Mouse (Mus musculus): ENCODE measurements around the gene Gm20532. TPM values are rescaled to one million over a fixed set of nuclear protein-coding genes. Genes with fewer than 3 reads are reported as not detected.
A peak's percentile ranks its signal among the peaks of the same experiment; 100 is the strongest.

Gm20532 gene
- polyA plus RNA-seq, 1 experiment from 2014 or later, result not detected

DNA sequence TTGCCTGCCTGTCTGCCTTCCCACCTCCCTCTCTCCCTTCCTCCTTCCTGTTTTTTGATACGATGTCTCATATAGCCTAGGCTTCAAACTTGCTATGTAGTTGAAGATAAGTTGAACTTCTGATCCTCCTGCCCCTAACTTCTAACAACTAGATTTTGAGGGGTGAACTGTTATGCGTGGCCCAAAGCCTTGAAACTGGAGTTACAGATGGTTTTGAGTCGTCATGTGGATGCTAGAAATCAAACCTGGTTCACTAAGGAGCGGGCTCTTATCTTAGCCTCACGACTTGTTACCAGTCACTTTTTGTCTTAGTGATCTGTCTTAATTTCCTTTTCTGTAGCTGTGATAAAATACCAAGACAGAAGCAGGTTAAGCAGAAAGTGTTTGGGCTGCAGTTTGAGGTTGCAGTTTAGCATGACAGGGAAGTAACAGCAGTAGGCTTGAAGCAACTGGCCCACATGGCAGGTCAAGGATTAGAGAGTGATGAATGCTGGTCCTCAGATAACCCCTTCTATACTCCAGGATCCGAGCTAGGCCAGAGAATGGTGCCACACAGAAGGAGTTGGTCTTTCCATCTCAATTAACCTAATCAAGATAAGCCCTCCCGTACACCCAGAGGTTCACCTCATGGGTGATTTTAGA is 54.7 kb downstream of the Gm20532 start:
- no peak overlapping the region for H3K9ac ChIP-seq (ENCODE audit: low read depth, low read length)
- no peak overlapping the region for H3K27ac ChIP-seq (ENCODE audit: low read depth, low read length)
- WGBS, result 82% methylated on average over 7 of the region's 7 CpGs

GRCm38 (mm10) chr2:26643942-26644341 is 57.5 kb downstream of the Gm20532 start:
- Histone ChIP-seq H3K36me3 (ENCODE audit: control insufficient read depth, insufficient read depth, low read length) (no peaks in the 10 kb centered on the region), H3K4me2 (replicated peaks; ENCODE audit: low read depth, low read length) (no peak overlapping the region), H3K27me3 (ENCODE audit: control insufficient read depth, insufficient read depth, low read length) (no peaks in the 10 kb centered on the region), H3K4me3 (ENCODE audit: low read depth, low read length) (no peak overlapping the region), H3K27ac (ENCODE audit: low read depth, low read length) (no peak overlapping the region), H3K4me1 (replicated peaks; ENCODE audit: control insufficient read depth, insufficient read depth, low read length) (peaks cover 1% of the 10 kb centered on the region; the same call in 1 of the 2 replicates), H3K9me3 (ENCODE audit: control insufficient read depth, low read length) (no peaks in the 10 kb centered on the region), H3K9ac (ENCODE audit: low read depth, low read length) (no peak overlapping the region)
- DNase-seq (ENCODE audit: low spot score) (peak; percentile 77), ATAC-seq (ENCODE audit: low FRiP score) (no peak)
- WGBS, result 59% methylated on average over 2 of the region's 2 CpGs

More for the DNA sequence above, 54.7 kb downstream of the Gm20532 start:
- no peaks in the 10 kb centered on the region for H3K9me3 ChIP-seq (ENCODE audit: control insufficient read depth, low read length)
- no peaks in the 10 kb centered on the region for H3K27me3 ChIP-seq (ENCODE audit: control insufficient read depth, insufficient read depth, low read length)
- ATAC-seq (ENCODE audit: low FRiP score) (no peak), DNase-seq (ENCODE audit: low spot score) (no peak)
- peaks cover 4% of the 10 kb centered on the region; the same call in 1 of the 2 replicates for H3K36me3 ChIP-seq (ENCODE audit: control insufficient read depth, insufficient read depth, low read length)
- peaks cover 11% of the 10 kb centered on the region; the same call in 1 of the 2 replicates for H3K4me1 ChIP-seq (replicated peaks; ENCODE audit: control insufficient read depth, insufficient read depth, low read length)
- H3K4me2 ChIP-seq (replicated peaks; ENCODE audit: low read depth, low read length), result no peak overlapping the region
- no peak overlapping the region for H3K4me3 ChIP-seq (ENCODE audit: low read depth, low read length)

- Histone ChIP-seq H3K27ac (ENCODE audit: low read depth, low read length) (no peak overlapping the region), H3K4me3 (ENCODE audit: low read depth, low read length) (no peak overlapping the region)
- peak; percentile 95 for DNase-seq (ENCODE audit: low spot score)
These were observed 60.3 kb downstream of the Gm20532 start for GRCm38 (mm10) chr2:26646643-26647293.

GRCm38 (mm10) chr2:26654687-26655086 is 68.2 kb downstream of the Gm20532 start:
- Histone ChIP-seq H3K27ac (ENCODE audit: low read depth, low read length) (no peak overlapping the region), H3K9ac (ENCODE audit: low read depth, low read length) (no peak overlapping the region), H3K4me1 (replicated peaks; ENCODE audit: control insufficient read depth, insufficient read depth, low read length) (no peaks in the 10 kb centered on the region), H3K4me2 (replicated peaks; ENCODE audit: low read depth, low read length) (no peak overlapping the region), H3K9me3 (ENCODE audit: control insufficient read depth, low read length) (no peaks in the 10 kb centered on the region), H3K27me3 (ENCODE audit: control insufficient read depth, insufficient read depth, low read length) (no peaks in the 10 kb centered on the region), H3K36me3 (ENCODE audit: control insufficient read depth, insufficient read depth, low read length) (no peaks in the 10 kb centered on the region), H3K4me3 (ENCODE audit: low read depth, low read length) (no peak overlapping the region)
- ATAC-seq (ENCODE audit: low FRiP score) (no peak), DNase-seq (ENCODE audit: low spot score) (no peak)
- 48% methylated on average over 1 of the region's 1 CpGs for WGBS

More at GRCm38 (mm10) chr2:26646643-26647293, 60.3 kb downstream of the Gm20532 start:
- Histone ChIP-seq H3K4me1 (replicated peaks; ENCODE audit: control insufficient read depth, insufficient read depth, low read length) (no peaks in the 10 kb centered on the region), H3K9me3 (ENCODE audit: control insufficient read depth, low read length) (no peaks in the 10 kb centered on the region), H3K4me2 (replicated peaks; ENCODE audit: low read depth, low read length) (no peak overlapping the region), H3K27me3 (ENCODE audit: control insufficient read depth, insufficient read depth, low read length) (no peaks in the 10 kb centered on the region), H3K9ac (ENCODE audit: low read depth, low read length) (no peak overlapping the region), H3K36me3 (ENCODE audit: control insufficient read depth, insufficient read depth, low read length) (no peaks in the 10 kb centered on the region)
- peak; percentile 94 for ATAC-seq (ENCODE audit: low FRiP score)
- WGBS, result 34% methylated on average over 3 of the region's 3 CpGs

DNA sequence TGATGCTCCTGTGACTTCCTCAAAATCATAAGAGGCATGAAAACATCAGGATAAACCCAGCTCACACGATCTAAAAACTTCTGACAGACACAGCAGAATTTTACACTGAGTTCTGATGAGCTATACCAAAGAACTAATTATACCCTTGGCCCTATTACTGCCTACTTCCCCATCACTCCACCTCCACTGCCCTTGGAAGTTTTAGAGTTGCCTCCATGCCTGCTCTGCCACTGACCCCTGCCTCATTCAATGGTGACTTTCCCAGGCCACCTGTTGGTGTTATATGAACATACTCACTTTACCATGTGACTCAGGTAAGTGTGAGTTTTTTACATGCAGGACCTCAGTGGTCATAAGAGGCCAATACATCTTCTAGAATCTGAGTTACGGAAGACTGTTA is 71.0 kb downstream of the Gm20532 start:
- Histone ChIP-seq H3K4me1 (replicated peaks; ENCODE audit: control insufficient read depth, insufficient read depth, low read length) (no peaks in the 10 kb centered on the region), H3K9me3 (ENCODE audit: control insufficient read depth, low read length) (no peaks in the 10 kb centered on the region), H3K4me3 (ENCODE audit: low read depth, low read length) (no peak overlapping the region), H3K36me3 (ENCODE audit: control insufficient read depth, insufficient read depth, low read length) (no peaks in the 10 kb centered on the region), H3K27me3 (ENCODE audit: control insufficient read depth, insufficient read depth, low read length) (no peaks in the 10 kb centered on the region), H3K27ac (ENCODE audit: low read depth, low read length) (no peak overlapping the region), H3K4me2 (replicated peaks; ENCODE audit: low read depth, low read length) (no peak overlapping the region), H3K9ac (ENCODE audit: low read depth, low read length) (no peak overlapping the region)
- DNase-seq (ENCODE audit: low spot score), result no peak
- no peak for ATAC-seq (ENCODE audit: low FRiP score)
- WGBS, result 80% methylated on average over 2 of the region's 2 CpGs

- Histone ChIP-seq H3K27me3 (ENCODE audit: control insufficient read depth, insufficient read depth, low read length) (no peaks in the 10 kb centered on the region), H3K9ac (ENCODE audit: low read depth, low read length) (no peak overlapping the region), H3K36me3 (ENCODE audit: control insufficient read depth, insufficient read depth, low read length) (no peaks in the 10 kb centered on the region), H3K9me3 (ENCODE audit: control insufficient read depth, low read length) (no peaks in the 10 kb centered on the region), H3K27ac (ENCODE audit: low read depth, low read length) (no peak overlapping the region), H3K4me1 (replicated peaks; ENCODE audit: control insufficient read depth, insufficient read depth, low read length) (no peaks in the 10 kb centered on the region), H3K4me3 (ENCODE audit: low read depth, low read length) (peak overlapping the region; percentile 21), H3K4me2 (replicated peaks; ENCODE audit: low read depth, low read length) (peak overlapping the region; percentile 54)
- WGBS, result 1% methylated on average over 9 of the region's 20 CpGs
- no peak for ATAC-seq (ENCODE audit: low FRiP score)
- DNase-seq (ENCODE audit: low spot score), result peak; percentile 50
These were observed 74.8 kb downstream of the Gm20532 start for GRCm38 (mm10) chr2:26661143-26661752.

- peak overlapping the region; percentile 21 for H3K4me3 ChIP-seq (ENCODE audit: low read depth, low read length)
- H3K9me3 ChIP-seq (ENCODE audit: control insufficient read depth, low read length), result no peaks in the 10 kb centered on the region
- no peaks in the 10 kb centered on the region for H3K36me3 ChIP-seq (ENCODE audit: control insufficient read depth, insufficient read depth, low read length)
- no peaks in the 10 kb centered on the region for H3K27me3 ChIP-seq (ENCODE audit: control insufficient read depth, insufficient read depth, low read length)
- 52% methylated on average over 29 of the region's 29 CpGs for WGBS
- ATAC-seq (ENCODE audit: low FRiP score), result no peak
- H3K4me1 ChIP-seq (replicated peaks; ENCODE audit: control insufficient read depth, insufficient read depth, low read length), result no peaks in the 10 kb centered on the region
- H3K9ac ChIP-seq (ENCODE audit: low read depth, low read length), result no peak overlapping the region
- H3K27ac ChIP-seq (ENCODE audit: low read depth, low read length), result no peak overlapping the region
- no peak for DNase-seq (ENCODE audit: low spot score)
- H3K4me2 ChIP-seq (replicated peaks; ENCODE audit: low read depth, low read length), result peak overlapping the region; percentile 54
These were observed 75.5 kb downstream of the Gm20532 start for GRCm38 (mm10) chr2:26661768-26662508.

DNA sequence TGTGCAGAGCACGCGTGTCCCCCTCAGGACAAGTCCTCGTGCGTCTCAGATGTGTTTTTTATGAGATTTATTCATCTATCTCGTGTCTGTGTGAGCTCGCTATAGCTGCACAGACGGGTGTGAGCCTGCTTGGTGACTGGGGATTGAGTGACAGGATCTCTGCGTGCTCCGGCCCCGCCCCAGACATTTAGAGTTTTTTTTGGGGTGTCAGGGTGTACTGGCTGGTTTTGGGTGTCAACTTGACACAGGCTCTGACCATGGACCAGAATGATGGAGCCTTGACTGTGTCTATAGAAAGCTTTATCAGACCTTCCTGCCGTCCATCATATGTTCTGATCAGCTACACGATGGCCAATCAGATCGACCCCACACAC is 76.1 kb downstream of the Gm20532 start:
- H3K9me3 ChIP-seq (ENCODE audit: control insufficient read depth, low read length), result no peaks in the 10 kb centered on the region
- no peak overlapping the region for H3K9ac ChIP-seq (ENCODE audit: low read depth, low read length)
- H3K27me3 ChIP-seq (ENCODE audit: control insufficient read depth, insufficient read depth, low read length), result no peaks in the 10 kb centered on the region
- H3K4me1 ChIP-seq (replicated peaks; ENCODE audit: control insufficient read depth, insufficient read depth, low read length), result no peaks in the 10 kb centered on the region
- ATAC-seq (ENCODE audit: low FRiP score) (no peak), DNase-seq (ENCODE audit: low spot score) (no peak)
- no peaks in the 10 kb centered on the region for H3K36me3 ChIP-seq (ENCODE audit: control insufficient read depth, insufficient read depth, low read length)
- WGBS, result 83% methylated on average over 13 of the region's 13 CpGs
- no peak overlapping the region for H3K4me3 ChIP-seq (ENCODE audit: low read depth, low read length)
- no peak overlapping the region for H3K27ac ChIP-seq (ENCODE audit: low read depth, low read length)
- H3K4me2 ChIP-seq (replicated peaks; ENCODE audit: low read depth, low read length), result no peak overlapping the region

All from hindbrain, embryonic 11.5 days (tissue).